Mouse (Mus musculus) heart, postnatal 0 days (tissue): Measurements from ENCODE around the gene Pim1. TPM values are rescaled to one million over a fixed set of nuclear protein-coding genes. Genes with fewer than 3 reads are reported as not detected.

ENCODE experiments used
- ATAC-seq: fragments of 200-750 bp; cut with Nextera tagmentation; 2 replicates; pipeline ENCODE4 v1.8.0; 2017; ENCODE audit warnings: low read depth, moderate number of reproducible peaks, moderate library complexity; ENCODE audit not compliant: insufficient read depth
- DNase-seq: peaks from one replicate; pipeline ENCODE4 v3.0.0-alpha.2; 2016; ENCODE audit warnings: low spot score
- H3K27ac ChIP-seq: fragments of 300-500 bp; sonication (generic); 2 replicates; pipeline ENCODE4 v1.5.1; 2014; ENCODE audit warnings: low read depth, mild to moderate bottlenecking
- H3K27me3 ChIP-seq: fragments of 300-500 bp; sonication (generic); 2 replicates; pipeline ENCODE4 v1.6.1; 2014; ENCODE audit warnings: low read length, mixed read lengths; ENCODE audit not compliant: control insufficient read depth, insufficient read depth
- H3K36me3 ChIP-seq: fragments of 300-500 bp; sonication (generic); replicated peaks from 2 replicates; pipeline ENCODE4 v1.6.1; 2014; ENCODE audit warnings: low read length, mixed read lengths; ENCODE audit not compliant: control insufficient read depth, insufficient read depth
- H3K4me1 ChIP-seq: fragments of 300-500 bp; sonication (generic); 2 replicates; pipeline ENCODE4 v1.6.1; 2014; ENCODE audit warnings: antibody characterized with exemption; ENCODE audit not compliant: control insufficient read depth, insufficient read depth
- H3K4me2 ChIP-seq: fragments of 300-500 bp; sonication (generic); 2 replicates; pipeline ENCODE4 v1.6.1; 2014; ENCODE audit warnings: low read depth, mild to moderate bottlenecking, low read length, moderate library complexity
- H3K4me3 ChIP-seq: fragments of 300-500 bp; sonication (generic); 2 replicates; pipeline ENCODE4 v1.5.1; 2014; ENCODE audit warnings: low read depth, low read length
- H3K9ac ChIP-seq: fragments of 300-500 bp; sonication (generic); replicated peaks from 2 replicates; pipeline ENCODE4 v1.6.1; 2014; ENCODE audit warnings: low read depth, low read length, mixed read lengths
- H3K9me3 ChIP-seq: fragments of 300-500 bp; sonication (generic); replicated peaks from 2 replicates; pipeline ENCODE4 v1.6.1; 2016; ENCODE audit warnings: low read length; ENCODE audit not compliant: control insufficient read depth
- CTCF ChIP-seq: IDR thresholded peaks from 2 replicates; pipeline ENCODE4 v1.5.1; 2016; ENCODE audit warnings: antibody characterized with exemption, control low read depth, low read depth
- EP300 ChIP-seq: IDR thresholded peaks from 2 replicates; pipeline ENCODE4 v1.6.1; 2016; ENCODE audit warnings: antibody characterized with exemption, low read depth
- WGBS: fragments of 180-500 bp; shearing (Covaris S2); extraction: QIAGEN DNeasy Blood & Tissue Kit; methylation state at CpG from one replicate; pipeline ENCODE4 v1.1.7; 2014; 5-methylcytosine and 5-hydroxymethylcytosine counted together
- polyA plus RNA-seq: library from polyadenylated mRNA; unstranded; fragments of >200 nt; fragmentation: Nextera tagmentation; extraction: Ambion mirVana; gene quantifications from 2 replicates; pipeline ENCODE4 v1.2.1, GENCODE M21; 2015
- total RNA-seq: library from RNA; depleted of rRNA; stranded (reverse); fragments of >200 nt; gene quantifications from 2 replicates; pipeline ENCODE4 v1.2.3, GENCODE M21; 2014; ENCODE audit warnings: low replicate concordance; rRNA removed

Pim1 gene
- total and polyA plus RNA-seq, 2 experiments from 2014 or later: 29.2 to 58.4 TPM

DNA sequence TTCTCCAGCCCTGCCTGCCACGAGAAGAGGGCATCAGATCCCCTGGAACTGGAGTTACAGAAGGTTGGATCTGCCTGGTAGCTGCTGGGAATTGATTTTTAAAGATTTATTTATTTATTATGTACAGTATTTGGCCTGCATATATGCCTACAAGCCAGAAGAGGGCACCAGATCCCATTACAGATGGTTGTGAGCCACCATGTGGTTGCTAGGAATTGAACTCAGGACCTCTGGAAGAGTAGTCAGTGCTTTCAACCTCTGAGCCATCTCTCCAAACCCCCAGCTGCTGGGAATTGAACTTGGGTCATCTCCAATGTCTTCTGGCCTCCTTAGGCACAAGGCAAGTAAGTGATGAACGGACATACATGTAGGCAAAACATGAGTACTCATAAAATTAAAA, 53.5 kb downstream of the Pim1 start:
- ATAC-seq (no peak), DNase-seq (no peak)
- Histone ChIP-seq H3K9ac (no peak overlapping the region), H3K9me3 (no peaks in the 10 kb centered on the region), H3K36me3 (no peaks in the 10 kb centered on the region), H3K4me3 (no peak overlapping the region), H3K4me2 (no peak overlapping the region), H3K27ac (no peak overlapping the region), H3K4me1 (no peaks in the 10 kb centered on the region), H3K27me3 (no peaks in the 10 kb centered on the region)
- TF ChIP-seq CTCF: no peak
- 67% methylated on average over 2 of the region's 2 CpGs for WGBS

DNA sequence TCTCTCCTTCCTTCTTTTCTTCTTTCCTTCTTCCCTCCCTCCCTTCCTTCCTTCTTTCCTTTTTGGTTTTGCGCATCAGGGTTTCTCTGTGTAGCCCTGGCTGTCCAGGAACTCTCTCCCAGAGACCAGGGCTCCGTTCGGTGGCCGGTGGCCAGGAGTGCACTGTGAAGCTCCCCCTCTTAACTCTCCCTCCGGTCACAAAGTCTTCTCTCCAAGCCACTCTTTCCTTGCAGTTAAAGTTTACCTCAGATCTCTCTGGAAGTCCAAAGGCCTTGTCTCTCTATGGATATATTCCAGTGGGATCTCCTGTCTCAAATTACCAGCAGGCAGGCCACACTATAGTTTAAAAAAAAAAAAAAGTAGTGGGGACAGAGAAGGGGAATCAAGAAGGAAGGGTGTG, 54.7 kb downstream of the Pim1 start:
- H3K27ac ChIP-seq: no peak overlapping the region
- no peak for ATAC-seq
- no peaks in the 10 kb centered on the region for H3K36me3 ChIP-seq
- H3K4me2 ChIP-seq: no peak overlapping the region
- H3K4me1 ChIP-seq: peaks cover 4% of the 10 kb centered on the region
- H3K4me3 ChIP-seq: no peak overlapping the region
- no peaks in the 10 kb centered on the region for H3K27me3 ChIP-seq
- TF ChIP-seq EP300 (no peak), CTCF (no peak)
- no peaks in the 10 kb centered on the region for H3K9me3 ChIP-seq
- DNase-seq: no peak
- no peak overlapping the region for H3K9ac ChIP-seq
- WGBS: 88% methylated on average over 5 of the region's 5 CpGs

Other genes with a start within 250 kb of the Pim1 start
- gene Ppil1, start 226.6 kb upstream of the Pim1 start, total RNA-seq: 46.3 and 64.4 TPM in 2 replicates
- 75.5 and 78.5 TPM in 2 replicates for gene Ppil1, start 226.6 kb upstream of the Pim1 start, polyA plus RNA-seq
- gene BC004004, start 222.0 kb upstream of the Pim1 start, total RNA-seq: 208 and 234 TPM in 2 replicates
- gene BC004004, start 222.0 kb upstream of the Pim1 start, polyA plus RNA-seq: 140 and 155 TPM in 2 replicates
- 3.6 and 12.4 TPM in 2 replicates for gene Pi16, start 173.1 kb upstream of the Pim1 start, total RNA-seq
- 4.5 and 4.8 TPM in 2 replicates for gene Pi16, start 173.1 kb upstream of the Pim1 start, polyA plus RNA-seq
- 357 and 380 TPM in 2 replicates for gene Mtch1, start 142.8 kb upstream of the Pim1 start, total RNA-seq
- gene Mtch1, start 142.8 kb upstream of the Pim1 start, polyA plus RNA-seq: 208 and 209 TPM in 2 replicates
- gene Fgd2, start 129.8 kb upstream of the Pim1 start, total RNA-seq: 1.4 and 6.3 TPM in 2 replicates
- gene Fgd2, start 129.8 kb upstream of the Pim1 start, polyA plus RNA-seq: 1.6 and 2.3 TPM in 2 replicates
- gene Gm17657, start 58.9 kb downstream of the Pim1 start, total RNA-seq: not detected in 2 replicates
- not detected in 2 replicates for gene Gm17657, start 58.9 kb downstream of the Pim1 start, polyA plus RNA-seq
- 7.0 and 8.0 TPM in 2 replicates for gene Tbc1d22b, start 59.0 kb downstream of the Pim1 start, total RNA-seq
- gene Tbc1d22b, start 59.0 kb downstream of the Pim1 start, polyA plus RNA-seq: 5.3 and 5.5 TPM in 2 replicates
- gene Tmem217, start 61.6 kb downstream of the Pim1 start, total RNA-seq: not detected in 2 replicates
- gene Tmem217, start 61.6 kb downstream of the Pim1 start, polyA plus RNA-seq: 0.23 and 0.45 TPM in 2 replicates
- 15.2 and 20.3 TPM in 2 replicates for gene Rnf8, start 124.0 kb downstream of the Pim1 start, total RNA-seq
- 32.7 and 33.4 TPM in 2 replicates for gene Rnf8, start 124.0 kb downstream of the Pim1 start, polyA plus RNA-seq
- 0.76 and 2.0 TPM in 2 replicates for gene Gm28043, start 124.1 kb downstream of the Pim1 start, total RNA-seq
- gene Gm28043, start 124.1 kb downstream of the Pim1 start, polyA plus RNA-seq: 1.1 TPM in 2 replicates
- 52.4 and 81.4 TPM in 2 replicates for gene Cmtr1, start 169.8 kb downstream of the Pim1 start, total RNA-seq
- 62.7 and 72.9 TPM in 2 replicates for gene Cmtr1, start 169.8 kb downstream of the Pim1 start, polyA plus RNA-seq
- 6.4 and 6.8 TPM in 2 replicates for gene Ccdc167, start 226.3 kb downstream of the Pim1 start, total RNA-seq
- 8.2 and 9.9 TPM in 2 replicates for gene Ccdc167, start 226.3 kb downstream of the Pim1 start, polyA plus RNA-seq